ENCODE assay signal across 8 mouse cellular contexts in the genomic region with DNA sequence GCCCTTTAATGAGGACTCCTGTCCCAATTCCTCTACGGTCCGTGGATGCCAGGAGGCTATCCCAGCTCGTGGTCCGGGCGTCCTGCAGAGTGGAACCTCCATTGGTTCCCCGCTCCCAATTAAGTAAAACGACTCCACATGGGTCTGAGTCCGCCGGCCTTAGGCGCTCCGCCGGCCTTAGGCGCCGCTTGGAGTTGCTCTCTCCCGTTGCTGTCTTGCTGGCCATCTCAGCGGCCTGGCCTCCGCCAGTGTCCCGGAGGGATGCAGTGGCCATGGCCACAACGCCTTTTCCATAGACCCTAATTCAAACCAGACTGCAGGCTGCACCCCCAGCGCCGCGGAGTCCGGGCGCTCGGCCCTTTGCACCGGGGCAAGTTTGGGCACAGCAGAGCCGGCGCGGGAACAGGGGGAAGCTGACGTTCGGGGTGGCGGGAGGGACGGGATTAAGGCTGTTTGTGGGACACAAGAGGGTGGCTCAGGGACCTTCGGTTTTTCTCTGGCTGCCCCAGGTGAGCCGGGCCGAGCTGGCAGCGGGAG. TPM values are rescaled to one million over a fixed set of nuclear protein-coding genes. Genes with fewer than 3 reads are reported as not detected.
A peak's percentile ranks its signal among the peaks of the same experiment; 100 is the strongest.
DNase-seq lines count a peak whose midpoint lies in the region; ATAC-seq lines count a peak whose summit lies in the region.

No protein-coding gene starts in this region.

- peak; percentile 49 for DNase-seq in cerebellum, adult 8-10 months
- no peak for DNase-seq in cerebellum, postnatal 10 days
- peak; percentile 68 for DNase-seq in 3134 (ENCODE audit: extremely low read depth, insufficient read length, low spot score)
- peak; percentile 69 for DNase-seq in embryo, embryonic 11 days
- no peak for DNase-seq in layer of hippocampus, adult 8-10 months (ENCODE audit: low spot score in 2 of 2)

- peak overlapping the region; percentile 86 for H3K9ac ChIP-seq in heart, embryonic 16.5 days (ENCODE audit: low read length)
- H3K9ac ChIP-seq in liver, embryonic 15.5 days = peak overlapping the region; percentile 58
- H3K9ac ChIP-seq in stomach, embryonic 15.5 days = peak overlapping the region; percentile 73

- no peaks in the 10 kb centered on the region for H3K9me3 ChIP-seq in heart, embryonic 16.5 days (replicated peaks; ENCODE audit: control insufficient read depth, low read length)
- H3K9me3 ChIP-seq in liver, embryonic 15.5 days (replicated peaks) = no peaks in the 10 kb centered on the region
- H3K9me3 ChIP-seq in stomach, embryonic 15.5 days = no peaks in the 10 kb centered on the region

- peak overlapping the region; percentile 47 for H3K27ac ChIP-seq in heart, embryonic 16.5 days (ENCODE audit: low read length)
- H3K27ac ChIP-seq in liver, embryonic 15.5 days (replicated peaks) = peak overlapping the region; percentile 51; the same call in 1 of the 2 replicates
- peak overlapping the region; percentile 79 for H3K27ac ChIP-seq in stomach, embryonic 15.5 days

- H3K4me2 ChIP-seq in heart, embryonic 16.5 days (ENCODE audit: low read depth, low read length) = peak overlapping the region; percentile 87
- peak overlapping the region; percentile 89 for H3K4me2 ChIP-seq in liver, embryonic 15.5 days
- H3K4me2 ChIP-seq in stomach, embryonic 15.5 days = peak overlapping the region; percentile 83

- WGBS in heart, embryonic 16.5 days = under 1% methylated on average over 37 of the region's 37 CpGs
- WGBS in liver, embryonic 15.5 days (ENCODE audit: insufficient replicate concordance) = under 1% methylated on average over 37 of the region's 37 CpGs
- under 1% methylated on average over 37 of the region's 37 CpGs for WGBS in stomach, embryonic 15.5 days

- H3K4me3 ChIP-seq in heart, embryonic 16.5 days (ENCODE audit: low read length) = peak overlapping the region; percentile 84
- H3K4me3 ChIP-seq in liver, embryonic 15.5 days (replicated peaks) = peak overlapping the region; percentile 65
- H3K4me3 ChIP-seq in stomach, embryonic 15.5 days (replicated peaks) = peak overlapping the region; percentile 84

- ATAC-seq in heart, embryonic 16.5 days (replicated peaks; ENCODE audit: extremely low read depth, insufficient read depth, low FRiP score) = peak; percentile 7; the same call in 1 of the 2 replicates
- ATAC-seq in liver, embryonic 15.5 days (ENCODE audit: insufficient read depth) = peak; percentile 19; the same call in 1 of the 2 replicates
- ATAC-seq in stomach, embryonic 15.5 days (ENCODE audit: insufficient read depth, low FRiP score, low read depth) = no peak

- H3K27me3 ChIP-seq in heart, embryonic 16.5 days (ENCODE audit: control insufficient read depth, insufficient read depth, low read length) = no peaks in the 10 kb centered on the region
- H3K27me3 ChIP-seq in liver, embryonic 15.5 days = peaks cover 46% of the 10 kb centered on the region
- H3K27me3 ChIP-seq in stomach, embryonic 15.5 days (replicated peaks) = no peaks in the 10 kb centered on the region

- no peaks in the 10 kb centered on the region for H3K36me3 ChIP-seq in heart, embryonic 16.5 days (ENCODE audit: control insufficient read depth, insufficient read depth)
- H3K36me3 ChIP-seq in liver, embryonic 15.5 days (replicated peaks) = no peaks in the 10 kb centered on the region
- no peaks in the 10 kb centered on the region for H3K36me3 ChIP-seq in stomach, embryonic 15.5 days

- peaks cover 8% of the 10 kb centered on the region for H3K4me1 ChIP-seq in heart, embryonic 16.5 days (ENCODE audit: control insufficient read depth, insufficient read depth, low read length)
- H3K4me1 ChIP-seq in liver, embryonic 15.5 days (replicated peaks) = peaks cover 49% of the 10 kb centered on the region
- H3K4me1 ChIP-seq in stomach, embryonic 15.5 days = peaks cover 18% of the 10 kb centered on the region

RNA-seq across cellular contexts. Expression of a gene that starts 0.8 kb away (rescaled TPM):
- polyA plus RNA-seq in heart, embryonic 16.5 days (2015; fragmentation: Nextera tagmentation; extraction: Ambion mirVana) = 35.0 and 41.0 TPM in 2 replicates
- polyA plus RNA-seq in liver, embryonic 15.5 days (2015; fragmentation: Nextera tagmentation; extraction: Ambion mirVana) = 23.3 and 26.3 TPM in 2 replicates
- 131 and 142 TPM in 2 replicates for polyA plus RNA-seq in stomach, embryonic 15.5 days (2015; fragmentation: Nextera tagmentation; extraction: Ambion mirVana)
- 1 to 10 TPM in 2 of 4 experiments, under 1 TPM in 2; 0.80 to 2.4 (median 1.1) TPM for total RNA-seq in layer of hippocampus, adult 8-10 months (2022)

Comparison
In these comparisons a context has a peak if more than half of its experiments do, and no peak if none do; other contexts are left out.
1. DNase-seq: peak in cerebellum, adult 8-10 months (single experiment), 3134 (single experiment) and embryo, embryonic 11 days (single experiment); none in cerebellum, postnatal 10 days (0 of 2) and layer of hippocampus, adult 8-10 months (0 of 2).
2. Peak in every context shown above with its lines, with median percentiles within 50 percentile points of each other: H3K27ac ChIP-seq, H3K4me2 ChIP-seq, H3K4me3 ChIP-seq and H3K9ac ChIP-seq.